Mouse (Mus musculus) forebrain, embryonic 10.5 days (tissue): ENCODE data around the gene Vdr. TPM values are rescaled to one million over a fixed set of nuclear protein-coding genes. Genes with fewer than 3 reads are reported as not detected.

ENCODE experiments used
- DNase-seq: peaks from one replicate; pipeline ENCODE4 v3.0.0-alpha.2; 2017; ENCODE audit warnings: low spot score; ENCODE audit errors: extremely low spot score
- H3K27ac ChIP-seq: fragments of 300-500 bp; sonication (generic); 2 replicates; pipeline ENCODE4 v1.5.1; 2016; ENCODE audit warnings: mild to moderate bottlenecking
- H3K27me3 ChIP-seq: fragments of 300-500 bp; sonication (generic); 2 replicates; pipeline ENCODE4 v1.6.1; 2016; ENCODE audit warnings: mild to moderate bottlenecking; ENCODE audit not compliant: poor library complexity, severe bottlenecking
- H3K36me3 ChIP-seq: fragments of 300-500 bp; sonication (generic); replicated peaks from 2 replicates; pipeline ENCODE4 v1.6.1; 2016; ENCODE audit warnings: mild to moderate bottlenecking, moderate library complexity
- H3K4me1 ChIP-seq: fragments of 300-500 bp; sonication (generic); 2 replicates; pipeline ENCODE4 v1.6.1; 2016
- H3K4me3 ChIP-seq: fragments of 300-500 bp; sonication (generic); 2 replicates; pipeline ENCODE4 v1.5.1; 2016; ENCODE audit warnings: mild to moderate bottlenecking, moderate library complexity
- H3K9me3 ChIP-seq: fragments of 300-500 bp; sonication (generic); 2 replicates; pipeline ENCODE4 v1.6.1; 2016; ENCODE audit warnings: mild to moderate bottlenecking, moderate library complexity
- WGBS: fragments of 180-500 bp; shearing (Covaris S2); methylation state at CpG from one replicate; pipeline ENCODE4 v1.1.7; 2016; 5-methylcytosine and 5-hydroxymethylcytosine counted together
- polyA plus RNA-seq: library from polyadenylated mRNA; unstranded; fragments of >200 nt; fragmentation: Nextera tagmentation; extraction: Ambion mirVana; gene quantifications from 2 replicates; pipeline ENCODE4 v1.2.1, GENCODE M21; 2016

Vdr gene
- polyA plus RNA-seq, 1 experiment from 2014 or later: 0.67 TPM

GRCm38 (mm10) chr15:97816199-97816994, 94.0 kb downstream of the Vdr start:
- Histone ChIP-seq H3K36me3 (peaks cover 30% of the 10 kb centered on the region), H3K27me3 (no peaks in the 10 kb centered on the region), H3K4me3 (no peak overlapping the region), H3K9me3 (no peaks in the 10 kb centered on the region; the same call in 1 of the 2 replicates), H3K4me1 (peaks cover 40% of the 10 kb centered on the region), H3K27ac (no peak overlapping the region)
- no peak for DNase-seq
- 92% methylated on average over 16 of the region's 17 CpGs for WGBS

GRCm38 (mm10) chr15:97815254-97815653, 95.2 kb downstream of the Vdr start:
- WGBS: 89% methylated on average over 4 of the region's 4 CpGs
- Histone ChIP-seq H3K36me3 (peaks cover 32% of the 10 kb centered on the region), H3K27ac (no peak overlapping the region; the same call in 1 of the 2 replicates), H3K27me3 (no peaks in the 10 kb centered on the region), H3K9me3 (no peaks in the 10 kb centered on the region; the same call in 1 of the 2 replicates), H3K4me1 (peaks cover 37% of the 10 kb centered on the region), H3K4me3 (no peak overlapping the region)
- no peak for DNase-seq

- Histone ChIP-seq H3K4me3 (no peak overlapping the region), H3K27me3 (no peaks in the 10 kb centered on the region), H3K36me3 (peaks cover 36% of the 10 kb centered on the region), H3K9me3 (no peaks in the 10 kb centered on the region; the same call in 1 of the 2 replicates), H3K27ac (peak overlapping the region; percentile 44; the same call in 1 of the 2 replicates), H3K4me1 (peaks cover 37% of the 10 kb centered on the region)
- 61% methylated on average over 5 of the region's 5 CpGs for WGBS
- DNase-seq: no peak
Measured at GRCm38 (mm10) chr15:97814703-97815102, 95.7 kb downstream of the Vdr start.

- H3K36me3 ChIP-seq: peaks cover 47% of the 10 kb centered on the region
Measured at GRCm38 (mm10) chr15:97813452-97814204, 96.8 kb downstream of the Vdr start.

GRCm38 (mm10) chr15:97812875-97813274, 97.6 kb downstream of the Vdr start:
- H3K36me3 ChIP-seq: peaks cover 54% of the 10 kb centered on the region
- no peaks in the 10 kb centered on the region; the same call in 1 of the 2 replicates for H3K9me3 ChIP-seq
- H3K4me1 ChIP-seq: peaks cover 33% of the 10 kb centered on the region
- no peak overlapping the region for H3K4me3 ChIP-seq
- H3K27me3 ChIP-seq: no peaks in the 10 kb centered on the region
- H3K27ac ChIP-seq: peak overlapping the region; percentile 79
- WGBS: 76% methylated on average over 7 of the region's 7 CpGs
- no peak for DNase-seq

More at GRCm38 (mm10) chr15:97813452-97814204, 96.8 kb downstream of the Vdr start:
- no peaks in the 10 kb centered on the region for H3K27me3 ChIP-seq
- DNase-seq: no peak
- 56% methylated on average over 21 of the region's 21 CpGs for WGBS
- H3K9me3 ChIP-seq: no peaks in the 10 kb centered on the region; the same call in 1 of the 2 replicates
- H3K4me1 ChIP-seq: peaks cover 37% of the 10 kb centered on the region
- no peak overlapping the region for H3K4me3 ChIP-seq
- peak overlapping the region; percentile 79 for H3K27ac ChIP-seq

GRCm38 (mm10) chr15:97812126-97812525, 98.3 kb downstream of the Vdr start:
- no peak for DNase-seq
- H3K27ac ChIP-seq: peak overlapping the region; percentile 79; the same call in 1 of the 2 replicates
- H3K36me3 ChIP-seq: peaks cover 61% of the 10 kb centered on the region
- no peaks in the 10 kb centered on the region; the same call in 1 of the 2 replicates for H3K9me3 ChIP-seq
- H3K27me3 ChIP-seq: no peaks in the 10 kb centered on the region
- H3K4me3 ChIP-seq: no peak overlapping the region
- peaks cover 35% of the 10 kb centered on the region for H3K4me1 ChIP-seq
- 86% methylated on average over 6 of the region's 6 CpGs for WGBS

- no peak overlapping the region for H3K4me3 ChIP-seq
- H3K27me3 ChIP-seq: no peaks in the 10 kb centered on the region
- 89% methylated on average over 9 of the region's 9 CpGs for WGBS
- DNase-seq: no peak
- peaks cover 37% of the 10 kb centered on the region for H3K4me1 ChIP-seq
- no peak overlapping the region for H3K27ac ChIP-seq
- H3K9me3 ChIP-seq: no peaks in the 10 kb centered on the region; the same call in 1 of the 2 replicates
- peaks cover 61% of the 10 kb centered on the region for H3K36me3 ChIP-seq
Measured at GRCm38 (mm10) chr15:97811307-97811706, 99.1 kb downstream of the Vdr start.

- H3K27me3 ChIP-seq: no peaks in the 10 kb centered on the region
- H3K27ac ChIP-seq: no peak overlapping the region
- 90% methylated on average over 5 of the region's 5 CpGs for WGBS
- no peaks in the 10 kb centered on the region for H3K9me3 ChIP-seq
- H3K4me3 ChIP-seq: no peak overlapping the region
- H3K36me3 ChIP-seq: peaks cover 60% of the 10 kb centered on the region
- peaks cover 37% of the 10 kb centered on the region for H3K4me1 ChIP-seq
- DNase-seq: no peak
Measured at GRCm38 (mm10) chr15:97810399-97810798, 100.0 kb downstream of the Vdr start.

GRCm38 (mm10) chr15:97809942-97810341, 100.5 kb downstream of the Vdr start:
- no peak for DNase-seq
- WGBS: 88% methylated on average over 5 of the region's 5 CpGs

GRCm38 (mm10) chr15:97809206-97809605, 101.2 kb downstream of the Vdr start:
- peaks cover 30% of the 10 kb centered on the region for H3K4me1 ChIP-seq
- no peaks in the 10 kb centered on the region for H3K27me3 ChIP-seq
- WGBS: 87% methylated on average over 14 of the region's 14 CpGs
- no peak overlapping the region for H3K4me3 ChIP-seq
- DNase-seq: no peak
- no peaks in the 10 kb centered on the region for H3K9me3 ChIP-seq
- peaks cover 66% of the 10 kb centered on the region for H3K36me3 ChIP-seq
- H3K27ac ChIP-seq: no peak overlapping the region

More at GRCm38 (mm10) chr15:97809942-97810341, 100.5 kb downstream of the Vdr start:
- peaks cover 37% of the 10 kb centered on the region for H3K4me1 ChIP-seq
- H3K27ac ChIP-seq: no peak overlapping the region
- no peaks in the 10 kb centered on the region for H3K27me3 ChIP-seq
- no peaks in the 10 kb centered on the region for H3K9me3 ChIP-seq
- H3K4me3 ChIP-seq: no peak overlapping the region
- peaks cover 61% of the 10 kb centered on the region for H3K36me3 ChIP-seq

GRCm38 (mm10) chr15:97808532-97808931, 101.9 kb downstream of the Vdr start:
- H3K4me1 ChIP-seq: peaks cover 23% of the 10 kb centered on the region
- H3K4me3 ChIP-seq: no peak overlapping the region
- WGBS: 86% methylated on average over 14 of the region's 14 CpGs
- H3K27ac ChIP-seq: no peak overlapping the region
- DNase-seq: no peak
- H3K36me3 ChIP-seq: peaks cover 66% of the 10 kb centered on the region
- H3K27me3 ChIP-seq: no peaks in the 10 kb centered on the region
- H3K9me3 ChIP-seq: no peaks in the 10 kb centered on the region

- Histone ChIP-seq H3K36me3 (peaks cover 66% of the 10 kb centered on the region), H3K27me3 (no peaks in the 10 kb centered on the region), H3K9me3 (no peaks in the 10 kb centered on the region), H3K4me3 (no peak overlapping the region), H3K4me1 (peaks cover 18% of the 10 kb centered on the region), H3K27ac (no peak overlapping the region)
- no peak for DNase-seq
- 75% methylated on average over 12 of the region's 12 CpGs for WGBS
Measured at GRCm38 (mm10) chr15:97807867-97808266, 102.6 kb downstream of the Vdr start.
